Mouse (Mus musculus) gastrocnemius, adult 18-20 months (tissue): ENCODE measurements around the gene AI837181. TPM values are rescaled to one million over a fixed set of nuclear protein-coding genes. Genes with fewer than 3 reads are reported as not detected.
A peak's percentile ranks its signal among the peaks of the same experiment; 100 is the strongest.

Experiments used
- DNase-seq: peaks from one replicate; pipeline ENCODE4 v3.0.0; 2021; ENCODE audit warnings: low spot score
- total RNA-seq, 2 experiments: library from RNA; stranded (reverse); gene quantifications; 2 replicates each; pipeline ENCODE4 v1.2.3; 2021

Gene AI837181
- total RNA-seq, 2 experiments from 2014 or later: 32.9 to 36.2 TPM

DNA sequence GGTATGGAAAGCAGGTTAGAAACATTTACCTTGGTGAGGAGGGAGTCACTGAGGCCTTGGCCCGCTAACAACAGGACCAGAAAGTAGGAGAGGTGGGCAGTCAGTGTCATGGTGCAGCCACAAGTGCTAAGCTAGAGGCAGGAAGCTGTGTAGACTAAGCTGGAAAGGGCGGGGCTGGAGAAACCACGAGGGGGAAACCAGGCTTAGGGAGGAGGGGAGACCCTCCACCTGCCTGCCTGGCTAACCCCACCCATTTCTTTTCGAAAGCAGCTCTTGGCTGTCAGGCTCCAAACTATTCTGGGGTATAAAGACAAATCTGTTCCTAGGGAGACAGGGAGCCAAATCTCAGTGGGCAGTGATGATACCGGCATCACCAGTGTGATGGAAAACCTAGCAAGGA, 43.4 kb downstream of the AI837181 start, which contains the start of gene Ctsw:
Ctsw (minus strand) TSS at position 134 of the 400 bp plus-strand sequence.
- DNase-seq: no peak

- no peak for DNase-seq
Measured at GRCm38 (mm10) chr19:5471846-5472245, 46.9 kb downstream of the AI837181 start.

- DNase-seq: no peak
Measured at GRCm38 (mm10) chr19:5472857-5473256, 47.9 kb downstream of the AI837181 start.

DNA sequence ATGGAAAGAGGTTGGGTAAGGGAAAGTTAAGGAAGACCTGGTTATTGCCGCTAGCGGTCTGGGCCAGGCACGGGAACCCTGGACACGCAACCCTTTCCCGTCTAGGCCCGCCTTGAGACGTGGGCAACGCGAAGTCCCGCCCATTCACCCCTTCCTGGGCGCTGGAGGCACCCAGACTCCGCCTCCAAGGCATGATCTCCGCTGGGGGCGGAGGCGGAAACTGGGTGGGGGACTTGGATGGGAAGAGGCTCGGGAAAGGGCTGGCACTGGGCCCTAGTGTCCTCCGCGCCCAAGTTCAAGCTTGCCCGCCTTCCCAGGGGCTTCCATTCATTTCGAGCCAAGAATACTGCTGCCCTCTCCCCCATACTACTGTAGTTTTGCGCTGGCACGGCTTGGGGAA, 48.8 kb downstream of the AI837181 start, which contains the start of gene Efemp2:
Efemp2 (plus strand) TSS at position 235 of the 400 bp plus-strand sequence.
- peak; percentile 80 for DNase-seq

DNA sequence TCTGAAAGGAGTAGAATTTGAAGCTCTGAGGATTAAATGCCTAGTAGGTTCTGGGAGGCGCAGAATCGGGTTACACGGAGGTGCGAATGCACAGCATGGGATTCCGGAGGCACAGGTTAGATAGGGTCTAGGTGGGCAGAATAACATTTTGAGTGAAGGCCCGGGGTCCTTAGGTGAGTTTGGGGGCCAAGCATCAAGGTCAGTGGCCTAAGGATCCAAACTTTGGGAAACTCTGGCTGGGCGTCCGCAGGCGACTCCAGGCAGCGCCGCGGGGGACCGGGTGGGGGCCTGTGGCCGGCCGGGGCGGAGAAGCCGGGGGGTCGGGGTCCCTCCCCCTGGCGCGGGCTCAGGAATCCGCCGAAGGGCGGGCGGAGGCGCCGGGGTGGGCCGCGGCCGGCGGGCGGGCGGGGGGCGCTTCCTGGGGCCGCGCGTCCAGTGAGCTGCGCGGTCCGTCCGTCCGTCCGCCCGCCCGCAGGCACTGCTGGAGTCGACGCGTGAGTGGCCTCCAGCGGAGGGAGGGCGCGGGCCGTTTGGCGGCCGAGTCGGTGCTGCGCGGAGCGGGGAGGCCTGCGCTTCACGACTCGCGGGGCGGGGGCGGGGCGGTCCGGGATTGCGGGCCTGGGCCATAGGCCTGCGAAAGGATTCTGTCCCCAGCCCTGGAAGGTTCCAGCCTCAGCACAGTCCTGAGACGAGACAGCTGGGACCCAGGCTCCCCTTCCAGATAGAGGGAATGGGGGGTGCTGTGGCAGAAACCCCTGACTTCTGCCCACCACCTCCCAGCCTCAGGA, 49.5 kb downstream of the AI837181 start:
- DNase-seq: peak; percentile 30

DNA sequence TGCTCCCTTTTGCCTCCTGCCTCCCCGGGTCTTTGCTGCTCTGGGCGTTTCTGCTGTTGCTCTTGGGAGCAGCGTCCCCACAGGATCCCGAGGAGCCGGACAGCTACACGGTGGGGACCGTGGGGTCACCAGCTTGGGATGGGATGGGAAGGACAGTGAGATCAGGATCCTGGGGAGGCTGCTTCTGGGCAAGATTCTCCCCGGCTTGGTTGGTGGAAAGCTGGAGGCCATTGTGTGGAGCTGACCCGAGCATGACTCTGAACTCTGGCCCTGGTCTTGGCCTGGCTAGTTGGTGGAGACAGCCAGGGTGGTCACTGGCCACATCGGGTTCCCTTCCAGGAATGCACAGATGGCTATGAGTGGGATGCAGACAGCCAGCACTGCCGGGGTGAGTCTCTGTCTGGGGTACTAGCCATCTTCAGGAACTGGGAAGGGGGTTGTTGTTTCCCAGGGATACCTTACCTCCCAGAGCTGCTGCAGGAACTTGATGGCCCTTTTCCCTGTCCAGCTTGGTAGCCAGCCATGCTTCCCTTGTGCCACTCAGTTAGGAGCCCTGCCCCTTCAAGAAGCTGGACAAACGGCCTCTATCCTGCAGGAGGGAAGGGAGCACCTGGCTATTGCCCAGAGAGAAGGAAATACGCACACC, 50.2 kb downstream of the AI837181 start:
- no peak for DNase-seq

Other genes starting within 250 kb of the AI837181 start
- 1 to 10 TPM; 6.5 to 8.2 TPM for gene Pacs1, start 152.0 kb upstream of the AI837181 start, total RNA-seq
- gene Sf3b2, start 129.7 kb upstream of the AI837181 start, total RNA-seq: 10 to 100 TPM; 66.7 to 68.2 TPM
- not detected for gene Gal3st3, start 126.8 kb upstream of the AI837181 start, total RNA-seq
- gene Catsper1, start 89.4 kb upstream of the AI837181 start, total RNA-seq: not detected
- gene Cst6, start 75.6 kb upstream of the AI837181 start, total RNA-seq: 10 to 100 TPM; 47.6 to 50.7 TPM
- gene Eif1ad, start 58.4 kb upstream of the AI837181 start, total RNA-seq: 10 to 100 TPM; 16.3 to 16.5 TPM
- gene Banf1, start 58.0 kb upstream of the AI837181 start, total RNA-seq: 100 to 1,000 TPM; 127 to 128 TPM
- gene Sart1, start 36.4 kb upstream of the AI837181 start, total RNA-seq: 10 to 100 TPM; 36.5 to 38.8 TPM
- gene Tsga10ip, start 22.6 kb upstream of the AI837181 start, total RNA-seq: 1 to 10 TPM; 1.2 to 1.3 TPM
- 100 to 1,000 TPM; 587 to 651 TPM for gene Drap1, start 165 bp upstream of the AI837181 start, total RNA-seq
- gene Fosl1, start 22.4 kb downstream of the AI837181 start, total RNA-seq: under 1 TPM; 0.17 to 0.34 TPM
- 1 to 10 TPM; 4.0 to 5.1 TPM for gene Ccdc85b, start 32.8 kb downstream of the AI837181 start, total RNA-seq
- 10 to 100 TPM; 33.7 to 38.5 TPM for gene Fibp, start 35.5 kb downstream of the AI837181 start, total RNA-seq
- not detected for gene Ctsw, start 43.4 kb downstream of the AI837181 start, total RNA-seq
- 1 to 10 TPM; 4.0 to 5.6 TPM for gene Efemp2, start 48.8 kb downstream of the AI837181 start, total RNA-seq
- 10 to 100 TPM; 18.3 to 22.1 TPM for gene Mus81, start 63.3 kb downstream of the AI837181 start, total RNA-seq
- 10 to 100 TPM; 48.4 to 74.2 TPM for gene Cfl1, start 65.3 kb downstream of the AI837181 start, total RNA-seq
- gene 1700020D05Rik, start 78.6 kb downstream of the AI837181 start, total RNA-seq: under 1 TPM; 0.21 to 0.30 TPM
- gene Snx32, start 85.4 kb downstream of the AI837181 start, total RNA-seq: 1 to 10 TPM; 5.5 to 5.8 TPM
- gene Ovol1, start 135.5 kb downstream of the AI837181 start, total RNA-seq: not detected
- 1 to 10 TPM; 1.7 to 2.5 TPM for gene Ap5b1, start 142.9 kb downstream of the AI837181 start, total RNA-seq
- 10 to 100 TPM; 40.7 to 50.1 TPM for gene Rnaseh2c, start 176.7 kb downstream of the AI837181 start, total RNA-seq
- 10 to 100 TPM; 24.0 to 26.0 TPM for gene Kat5, start 185.1 kb downstream of the AI837181 start, total RNA-seq
- gene Rela, start 212.3 kb downstream of the AI837181 start, total RNA-seq: 10 to 100 TPM; 14.6 to 19.3 TPM
- gene Sipa1, start 238.6 kb downstream of the AI837181 start, total RNA-seq: 1 to 10 TPM; 5.6 to 8.2 TPM